Mouse (Mus musculus) spleen, embryonic (tissue): Measurements from ENCODE around the gene Osmr.

Experiments used
- CTCF ChIA-PET: fragments of 350-600 bp; sonication (Branson Sonifier 250); formaldehyde crosslinking; loops from one replicate; lab custom pipeline; 2022; lab: Charles Lee

Gene Osmr

DNA sequence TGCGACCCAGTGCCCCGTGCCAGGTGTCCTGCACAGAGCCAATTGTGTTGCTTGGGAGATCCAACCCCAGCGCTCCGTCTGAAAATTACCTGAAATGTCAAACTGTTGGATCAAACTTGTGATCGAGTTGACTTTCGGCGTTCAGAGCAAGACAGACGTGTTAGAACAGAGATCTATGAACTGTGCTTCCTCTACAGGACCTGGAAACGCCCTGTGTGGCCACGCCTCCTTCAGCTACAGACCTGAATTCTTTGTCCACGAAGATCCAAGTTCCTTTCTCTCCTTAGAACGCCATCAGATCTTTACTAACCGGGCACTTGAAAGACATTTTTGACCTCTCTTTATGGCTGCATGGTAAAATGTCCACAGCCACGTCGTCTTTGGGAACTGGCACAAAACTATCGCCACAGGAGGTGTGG is at the start of gene Osmr:
Gene Osmr, minus strand, starts transcription at position 369 of the 419 bp plus-strand sequence.
- CTCF ChIA-PET = no interaction called here

DNA sequence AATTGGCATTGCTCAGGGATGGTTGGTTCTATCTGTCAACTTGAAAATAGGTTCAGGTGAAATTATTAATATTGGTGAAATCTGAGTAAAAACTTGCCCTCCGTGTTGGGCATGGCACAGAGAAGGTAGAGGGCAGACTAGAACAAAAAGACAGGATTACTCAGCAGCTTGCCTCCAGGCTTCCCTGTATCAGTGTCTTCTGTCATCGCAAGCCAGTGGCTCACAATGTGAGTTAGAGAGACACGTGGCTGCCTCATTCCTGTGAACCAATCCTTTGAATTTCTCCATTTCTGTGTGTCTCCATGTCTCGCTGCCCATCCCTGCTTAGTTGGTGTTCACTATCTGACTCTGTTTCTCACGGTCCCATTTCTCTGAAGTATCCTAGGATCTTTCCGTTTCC is 44.6 kb upstream of the Osmr start:
- CTCF ChIA-PET = interaction anchor here (1.2 kb wide), 1 partner anchor 9 kb away, joined by 3 read pairs; no protein-coding TSS in a partner anchor

DNA sequence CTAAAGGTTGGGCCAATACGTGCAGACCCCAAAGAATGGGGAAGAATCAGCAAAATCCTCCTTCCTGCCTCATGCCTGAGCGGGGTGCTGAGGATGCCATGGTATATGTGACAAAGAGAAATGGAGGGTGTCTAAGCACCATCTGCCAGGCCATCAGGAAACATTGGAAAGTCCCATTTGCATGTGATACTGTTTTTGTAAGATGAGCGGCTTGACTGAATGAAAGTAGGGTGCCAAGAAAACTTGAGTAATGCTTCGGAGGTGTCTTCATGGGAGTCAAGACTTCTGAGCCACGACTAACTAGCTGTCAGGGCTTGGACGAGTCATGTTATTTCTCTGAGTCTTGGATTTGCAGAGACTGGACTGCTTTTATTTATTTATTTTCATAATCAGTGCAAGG is 39.4 kb upstream of the Osmr start:
- CTCF ChIA-PET = no interaction called here

DNA sequence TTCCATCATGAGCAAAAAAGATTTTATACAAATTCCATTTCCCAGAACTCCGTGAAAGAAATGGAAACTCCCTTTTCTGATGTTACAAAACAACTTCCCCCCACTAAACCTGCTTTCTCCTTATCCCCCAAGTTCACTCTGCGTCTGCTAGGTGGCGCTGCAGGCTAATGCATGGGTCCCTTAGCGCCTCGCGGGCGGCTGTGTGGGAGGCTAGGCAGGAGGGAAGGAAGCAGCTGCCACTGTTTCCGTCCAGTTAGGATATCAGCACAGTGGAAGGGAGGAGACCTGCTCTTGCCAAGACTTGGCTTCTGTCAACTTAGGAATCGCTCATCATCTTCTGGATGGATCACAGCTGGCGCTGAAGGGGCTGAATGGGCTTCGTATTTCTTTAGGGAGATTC is 34.9 kb upstream of the Osmr start:
- CTCF ChIA-PET = interaction anchor here (1.3 kb wide), 1 partner anchor 10 kb away, joined by 3 read pairs; no protein-coding TSS in a partner anchor

DNA sequence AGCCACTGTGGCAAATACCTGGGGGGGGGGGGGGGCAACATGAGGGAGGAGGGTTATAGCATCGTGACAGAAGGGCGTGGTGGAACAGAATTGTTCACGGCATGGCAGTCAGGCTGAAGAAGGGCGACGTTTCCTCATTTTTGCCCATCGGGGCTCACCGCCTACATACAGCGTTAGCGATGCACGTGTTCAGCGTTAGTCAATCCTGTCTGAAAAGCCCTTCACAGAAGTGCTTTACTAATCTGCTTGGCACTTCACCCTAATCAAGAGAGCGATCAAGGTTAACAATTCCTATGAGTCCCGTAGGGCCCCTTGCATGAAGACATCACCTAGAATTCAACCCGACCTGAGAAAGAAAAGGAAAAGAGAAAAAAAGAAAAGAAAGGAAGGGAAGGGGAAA is 34.3 kb upstream of the Osmr start:
- CTCF ChIA-PET = interaction anchor here (1.3 kb wide), 1 partner anchor 318 kb away, joined by 4 read pairs; no protein-coding TSS in a partner anchor

DNA sequence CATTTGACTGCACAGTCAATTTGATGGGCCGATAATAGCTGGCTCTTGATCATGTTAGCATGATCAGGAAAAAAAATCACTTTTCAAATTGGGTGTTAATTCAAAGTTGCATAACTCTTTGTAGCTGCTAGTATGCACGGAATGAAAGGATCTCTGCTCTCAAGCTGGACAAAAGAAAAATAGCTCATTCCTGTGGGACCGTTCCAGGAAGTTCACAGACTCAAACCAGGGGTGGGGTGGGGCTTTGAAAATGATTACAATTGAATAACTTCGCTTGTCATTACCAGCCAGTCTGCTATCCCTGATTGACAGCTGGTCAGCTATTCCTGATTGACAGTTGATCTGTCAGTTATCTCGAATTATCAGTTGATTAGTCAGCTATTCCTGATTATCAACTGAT is 33.8 kb upstream of the Osmr start:
- CTCF ChIA-PET = interaction anchor here (1.3 kb wide), 1 partner anchor 318 kb away, joined by 4 read pairs; no protein-coding TSS in a partner anchor

DNA sequence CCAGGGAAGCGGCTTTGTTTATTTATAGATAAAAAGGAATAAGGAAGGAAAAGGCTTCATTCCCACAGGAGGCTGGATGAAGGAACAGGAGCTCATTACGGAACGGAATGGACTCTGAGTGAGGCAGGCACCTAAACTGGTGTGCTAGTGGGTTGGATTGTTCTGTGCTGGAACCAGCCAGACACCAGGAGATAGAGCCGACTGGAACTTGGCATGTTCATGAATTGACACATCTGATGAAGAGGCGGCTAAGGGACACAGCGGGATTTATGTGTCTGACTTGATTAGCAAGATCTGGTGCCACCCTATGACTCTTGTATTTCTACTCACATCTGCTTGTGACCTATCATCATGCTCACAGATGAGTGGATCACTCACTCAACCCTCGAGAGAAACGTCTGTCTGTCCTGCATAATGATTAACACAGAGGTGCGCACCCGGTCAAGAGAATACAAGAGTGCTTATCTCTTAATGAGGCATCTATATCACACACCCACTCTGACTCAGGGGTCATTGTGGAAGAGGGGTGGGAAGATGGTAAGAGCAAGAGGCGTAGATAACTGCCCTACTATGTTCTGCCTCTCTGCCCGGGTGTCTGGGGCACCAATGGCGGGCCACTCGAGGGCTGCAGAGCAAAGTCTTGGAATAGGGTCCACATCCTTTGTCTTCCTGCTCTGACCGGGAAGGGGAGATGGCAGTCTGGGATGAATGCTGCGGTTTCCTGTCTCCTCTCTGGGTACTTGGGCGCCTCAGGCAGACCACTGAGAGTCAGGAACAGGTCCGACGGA is 31.7 kb upstream of the Osmr start:
- CTCF ChIA-PET = no interaction called here

DNA sequence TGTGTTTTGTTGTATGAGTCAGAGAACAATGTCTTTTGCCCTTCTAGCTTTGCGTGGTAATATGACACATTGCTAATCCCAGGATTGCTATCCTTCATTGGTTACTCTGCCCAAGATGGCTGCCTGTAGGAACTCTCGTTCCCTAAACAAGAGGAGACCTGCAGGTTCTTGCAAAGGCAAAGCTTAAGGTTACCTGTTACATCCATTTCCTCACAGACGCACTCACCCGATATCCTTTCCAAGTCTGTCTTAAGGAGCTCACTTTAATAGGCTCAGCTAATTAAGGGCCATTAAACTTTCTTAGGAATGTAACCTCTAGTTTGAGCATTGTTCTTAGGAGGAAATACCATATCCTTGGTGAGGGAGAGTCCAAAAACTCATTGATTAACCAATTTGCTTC is 31.0 kb upstream of the Osmr start:
- CTCF ChIA-PET = no interaction called here

DNA sequence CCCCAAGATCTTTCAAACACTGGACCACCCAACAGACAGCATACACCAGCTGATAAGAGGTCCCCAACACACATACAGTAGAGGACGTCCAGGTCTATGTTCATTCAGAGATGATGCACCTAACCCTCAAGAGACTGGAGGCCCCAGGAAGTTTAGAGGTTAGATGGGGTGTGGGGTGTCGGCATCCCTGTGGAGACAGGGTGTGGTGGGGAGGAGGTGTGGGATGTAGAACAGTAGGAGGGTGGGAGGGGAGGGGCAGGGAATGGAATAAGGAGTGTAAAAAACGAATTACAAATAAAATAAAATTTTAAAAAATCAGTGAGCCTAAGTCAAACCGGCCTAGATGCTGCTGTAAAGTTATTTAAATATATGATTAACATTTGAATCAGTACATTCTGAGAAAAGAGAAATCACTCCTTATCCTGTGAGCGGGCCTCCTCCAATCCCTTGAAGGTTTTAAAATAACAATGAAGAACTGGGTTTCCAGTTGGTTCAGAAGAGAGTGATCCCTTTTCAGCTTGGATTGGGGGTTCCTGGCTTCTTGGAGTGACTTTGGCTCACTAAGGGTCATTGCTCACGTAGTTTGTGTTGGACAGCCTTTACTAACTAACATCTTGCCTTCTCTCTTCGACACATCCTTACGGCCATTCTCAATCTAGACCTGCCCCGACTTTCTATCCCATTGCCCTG is 28.7 kb upstream of the Osmr start:
- CTCF ChIA-PET = interaction anchor here (0.6 kb wide), 1 partner anchor 1887 kb away, joined by 3 read pairs; no protein-coding TSS in a partner anchor

DNA sequence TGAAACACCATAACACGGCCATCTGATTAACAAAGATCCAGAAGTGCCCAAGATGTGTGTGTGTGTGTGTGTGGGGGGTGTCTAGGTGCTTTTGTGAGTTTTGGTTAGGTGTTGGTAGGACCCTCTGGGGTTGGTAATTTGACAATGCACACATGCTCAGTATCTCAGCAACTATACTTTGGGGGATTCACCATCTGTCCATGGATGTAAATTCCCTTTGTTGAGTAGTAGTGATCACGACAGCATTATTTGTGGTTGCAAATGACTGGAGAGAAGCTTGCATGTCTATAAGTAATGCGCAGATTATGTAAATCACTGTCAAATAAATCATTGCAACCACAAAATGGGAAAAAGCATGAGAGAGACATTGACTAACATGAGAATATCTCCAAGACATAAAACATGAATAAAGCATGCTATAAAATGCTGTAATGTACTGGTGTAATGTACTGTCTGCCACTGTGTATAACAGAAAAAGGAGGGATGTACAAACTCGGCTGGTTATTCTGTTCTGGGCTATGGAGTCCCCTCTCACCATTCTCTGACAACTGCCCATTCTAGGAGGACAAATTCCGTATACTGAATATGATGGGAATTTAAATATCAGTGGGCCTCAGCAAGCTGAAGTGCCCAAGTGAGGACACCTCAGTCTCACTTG is 27.3 kb upstream of the Osmr start:
- CTCF ChIA-PET = no interaction called here

DNA sequence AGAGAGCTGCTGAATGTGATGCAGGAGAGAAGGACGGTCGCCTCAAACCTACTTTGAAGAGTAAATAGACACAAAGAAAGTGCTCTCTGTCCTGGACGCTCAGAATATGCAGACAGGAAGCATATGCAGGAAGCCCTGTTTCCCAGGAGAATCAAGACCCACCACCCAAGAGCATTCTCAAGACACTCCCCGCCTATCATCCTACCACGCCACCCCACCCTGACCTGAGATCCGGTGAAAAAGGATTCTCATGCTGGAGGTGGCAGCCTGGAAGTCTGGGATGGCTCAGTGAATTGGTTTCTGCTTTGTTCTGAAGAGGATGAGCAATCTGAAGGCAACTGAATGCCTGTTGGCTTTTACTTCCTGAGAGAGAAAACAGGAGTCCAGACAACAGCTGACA is 26.5 kb upstream of the Osmr start:
- CTCF ChIA-PET = no interaction called here

DNA sequence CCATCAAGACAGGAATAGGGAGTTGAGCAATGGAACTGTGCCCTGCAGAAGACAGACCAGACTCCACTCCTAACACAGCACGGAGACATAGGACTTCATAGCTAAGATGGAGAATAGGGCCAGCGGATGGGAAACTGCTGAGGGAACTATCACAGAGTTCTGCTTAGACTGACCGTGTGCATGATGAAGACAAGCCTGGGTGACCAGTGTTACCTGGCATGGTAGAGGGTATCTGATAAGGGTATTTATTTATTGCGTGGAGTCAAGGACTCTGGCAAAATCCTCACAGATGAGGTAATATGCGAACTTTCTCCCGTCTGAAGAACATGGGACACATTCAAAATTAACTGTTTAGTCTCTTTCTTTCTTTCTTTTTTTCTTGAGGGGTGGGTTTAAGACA is 9.5 kb upstream of the Osmr start:
- CTCF ChIA-PET = no interaction called here

DNA sequence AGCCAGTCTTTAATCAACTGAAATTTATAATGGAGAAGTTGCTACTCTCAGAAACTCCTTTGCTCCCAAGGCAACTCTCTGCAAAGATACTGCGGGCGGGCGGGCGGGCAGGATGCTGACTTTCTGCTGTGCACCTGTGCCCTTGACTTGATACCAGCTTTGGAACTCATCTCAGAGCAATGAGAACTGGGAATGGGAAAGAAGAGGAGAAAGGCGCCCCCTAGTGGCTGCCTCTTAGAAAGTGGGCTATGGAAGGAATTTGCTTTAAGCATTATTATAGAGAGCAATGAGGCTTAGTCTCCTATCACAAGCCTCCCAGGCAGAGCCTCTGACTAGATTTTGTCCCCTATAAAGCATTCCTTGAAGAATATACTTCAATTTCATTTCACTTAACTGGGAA is 9.0 kb upstream of the Osmr start:
- CTCF ChIA-PET = interaction anchor here (0.5 to 0.6 kb wide), 2 partner anchors 214 to 1455 kb away, joined by 3 to 5 read pairs; no protein-coding TSS in a partner anchor

DNA sequence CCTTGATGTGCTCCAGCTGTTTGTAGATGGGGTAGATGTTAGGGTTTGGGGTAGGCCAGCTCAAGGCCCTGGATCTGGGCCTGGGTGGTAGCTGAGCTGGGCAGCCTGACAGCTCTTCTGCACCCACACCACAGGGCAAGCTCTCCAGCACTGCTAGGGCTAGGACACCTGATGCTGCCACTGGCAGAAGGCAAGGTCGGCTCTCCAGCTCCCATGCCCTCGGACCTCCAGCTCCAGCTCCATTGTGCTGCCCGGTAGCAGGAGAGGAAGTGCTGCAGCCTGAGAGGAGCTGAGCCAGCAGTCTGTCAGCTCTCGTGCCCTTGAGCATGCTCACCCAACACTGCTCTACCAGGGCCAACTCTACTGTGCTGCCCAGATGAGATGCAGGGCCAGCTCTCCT is 8.3 kb upstream of the Osmr start:
- CTCF ChIA-PET = interaction anchor here (0.5 to 1.1 kb wide), 4 partner anchors 34 to 1454 kb away, joined by 3 to 5 read pairs (median 3); no protein-coding TSS in a partner anchor

DNA sequence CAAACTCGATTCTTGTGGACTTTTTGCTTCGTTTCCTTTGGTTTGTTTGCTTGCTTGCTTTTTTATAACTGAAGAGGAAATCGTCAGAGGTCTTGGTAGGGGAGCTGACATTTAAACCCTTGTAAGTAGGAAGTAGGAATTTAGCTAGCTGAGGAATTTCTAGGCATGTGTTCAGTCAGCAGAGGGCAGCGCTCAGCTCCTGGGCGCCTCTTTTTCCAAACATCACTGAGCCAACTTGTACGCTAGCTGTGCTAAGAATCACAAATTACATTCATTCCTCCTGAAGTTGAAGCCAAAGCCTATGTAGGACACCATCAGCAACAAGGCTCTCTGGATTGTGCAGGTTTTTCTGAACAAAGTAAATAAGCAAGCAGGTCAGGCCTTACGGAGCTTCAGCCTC is 7.4 kb upstream of the Osmr start:
- CTCF ChIA-PET = no interaction called here

DNA sequence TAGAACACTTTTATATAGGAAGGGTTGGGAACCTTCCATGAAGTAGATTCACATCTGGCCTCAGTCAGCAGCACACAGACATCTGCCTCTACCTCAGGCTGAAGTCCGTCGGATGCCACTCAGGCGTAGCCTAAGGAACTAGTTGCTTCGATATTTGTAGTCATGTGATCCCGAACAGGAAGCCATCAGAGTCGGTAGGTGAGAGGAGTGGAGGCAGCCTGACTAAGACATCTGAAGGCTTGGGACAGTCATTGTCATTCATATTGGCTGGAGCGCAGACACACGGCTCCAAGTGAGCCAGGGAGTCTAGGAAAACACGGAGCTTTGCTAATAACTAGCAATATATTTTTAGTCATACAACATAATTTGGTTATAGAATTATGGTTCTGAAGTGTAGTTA is 6.4 kb upstream of the Osmr start:
- CTCF ChIA-PET = interaction anchor here (0.8 kb wide), 1 partner anchor 625 kb away, joined by 3 read pairs; no protein-coding TSS in a partner anchor

DNA sequence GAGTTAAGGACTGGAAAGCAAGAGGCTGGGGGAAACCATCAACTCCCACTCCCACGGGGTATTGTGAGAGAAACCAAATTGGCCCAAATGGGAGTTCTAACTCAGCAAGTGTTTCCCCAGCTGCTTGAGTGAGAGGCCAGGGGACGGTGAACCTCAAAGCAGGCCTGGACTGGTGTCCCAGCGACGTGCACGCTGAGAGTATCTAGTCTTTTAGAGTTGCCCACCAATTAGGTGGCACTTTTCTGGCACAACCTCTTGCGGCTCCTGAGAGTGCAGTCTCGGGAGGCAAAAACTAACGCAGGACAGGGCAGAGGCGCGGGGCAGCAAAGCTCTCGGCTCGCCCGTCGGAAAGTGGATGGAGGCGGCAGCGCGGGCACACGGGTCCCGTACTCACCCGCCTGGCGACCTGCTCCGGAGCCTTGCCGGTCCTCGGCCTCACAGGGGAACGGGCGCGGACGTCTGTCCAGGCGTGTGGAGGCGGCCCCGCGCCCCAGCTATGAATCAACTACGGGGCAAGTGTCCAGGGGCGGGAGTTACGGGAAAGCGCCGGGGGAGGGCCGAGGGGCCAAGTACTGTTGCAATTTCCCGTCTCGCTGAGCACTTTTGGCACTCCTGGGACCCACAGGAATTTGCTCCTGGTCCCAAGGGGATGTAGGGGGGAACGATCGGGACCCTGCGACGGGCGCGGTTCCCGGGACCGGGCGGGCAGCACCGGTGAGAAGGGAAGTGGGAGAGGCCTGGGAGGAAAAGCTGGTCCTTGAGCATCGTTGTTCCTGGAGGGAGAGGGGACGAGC is 765 bp downstream of the Osmr start:
- CTCF ChIA-PET = no interaction called here

DNA sequence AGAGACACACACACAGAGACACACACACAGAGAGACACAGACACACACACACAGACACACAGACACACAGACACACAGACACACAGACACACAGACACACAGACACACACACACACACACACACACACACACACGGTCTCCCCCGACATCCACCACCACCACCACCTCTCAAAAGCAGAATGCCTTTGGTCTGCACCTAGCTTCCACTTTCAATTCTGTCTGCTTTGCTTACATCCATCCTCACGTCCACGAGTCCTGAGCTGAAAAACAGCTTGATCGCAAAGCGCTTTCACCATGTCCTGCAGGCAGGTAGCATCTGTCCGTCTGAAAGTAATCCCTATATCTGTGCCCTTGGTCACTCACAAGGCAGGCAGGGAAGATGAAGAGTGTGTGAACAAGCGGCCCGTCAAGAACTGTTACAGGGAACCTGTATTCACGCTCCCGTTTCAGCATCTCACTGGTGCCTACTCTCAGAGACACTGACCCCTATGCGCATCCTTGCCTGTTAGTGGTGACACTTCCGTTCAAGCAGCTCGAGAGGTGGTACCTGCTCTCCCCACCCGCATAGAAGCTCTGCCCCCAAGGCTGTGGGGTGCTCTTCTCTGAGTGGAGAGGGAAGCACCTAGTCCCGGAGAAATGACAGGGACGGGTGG is 1.5 kb downstream of the Osmr start:
- CTCF ChIA-PET = no interaction called here

DNA sequence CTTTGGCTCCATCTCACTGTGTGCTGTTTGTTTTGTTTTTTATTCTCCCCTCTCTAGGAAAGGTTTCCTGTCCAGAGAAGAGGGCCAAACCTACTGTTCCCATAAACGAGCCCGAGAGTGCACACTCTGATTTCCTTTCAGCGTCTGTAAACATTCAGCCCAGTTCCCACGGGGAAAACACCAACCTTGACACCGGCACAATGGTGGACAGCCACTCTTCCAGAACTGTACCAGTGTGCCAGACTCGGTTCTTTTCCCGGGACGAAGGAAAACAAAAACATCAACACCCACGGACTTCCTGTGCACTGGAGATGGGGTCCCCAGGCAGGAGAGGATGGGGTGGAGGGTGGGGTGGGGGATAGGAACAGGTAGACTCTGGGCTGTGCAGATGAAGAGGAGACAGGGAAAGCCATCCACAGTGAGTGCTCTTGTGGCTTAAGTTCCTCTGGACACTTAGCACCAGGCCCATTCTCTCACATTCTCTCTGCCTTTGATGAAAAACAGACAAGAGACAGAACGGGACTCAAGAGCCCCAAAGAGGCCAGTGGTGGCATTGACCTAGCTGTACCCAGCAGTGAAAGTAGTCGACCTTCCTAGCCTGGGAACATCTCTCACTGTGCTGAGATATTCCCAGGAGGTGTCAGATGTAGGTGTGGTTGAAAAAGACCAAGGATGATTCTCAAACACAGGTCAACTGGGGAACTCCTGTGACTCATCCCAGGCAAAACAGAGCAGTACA is 3.0 kb downstream of the Osmr start:
- CTCF ChIA-PET = no interaction called here

DNA sequence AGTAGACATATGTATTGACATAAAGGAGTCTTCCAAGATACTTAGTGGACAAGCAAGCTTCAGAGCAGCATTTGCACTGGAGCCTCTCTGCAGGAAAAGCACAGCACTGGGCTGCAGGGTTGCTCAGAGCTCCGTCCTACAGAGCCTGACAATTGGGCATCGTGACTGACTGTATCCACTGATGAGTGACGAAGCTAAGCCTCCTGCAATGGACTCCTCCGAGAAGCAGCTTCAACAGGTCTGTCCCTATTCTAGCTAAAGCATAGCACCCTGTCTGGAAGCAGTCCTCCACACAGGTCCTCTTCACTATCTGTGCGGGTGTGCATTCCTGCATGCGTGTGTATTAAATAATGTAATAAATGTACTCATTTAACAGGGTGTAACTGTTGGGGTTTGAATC is 7.9 kb downstream of the Osmr start:
- CTCF ChIA-PET = no interaction called here
